Comparison of ENCODE assay signal across 12 mouse cellular contexts in the genomic region with DNA sequence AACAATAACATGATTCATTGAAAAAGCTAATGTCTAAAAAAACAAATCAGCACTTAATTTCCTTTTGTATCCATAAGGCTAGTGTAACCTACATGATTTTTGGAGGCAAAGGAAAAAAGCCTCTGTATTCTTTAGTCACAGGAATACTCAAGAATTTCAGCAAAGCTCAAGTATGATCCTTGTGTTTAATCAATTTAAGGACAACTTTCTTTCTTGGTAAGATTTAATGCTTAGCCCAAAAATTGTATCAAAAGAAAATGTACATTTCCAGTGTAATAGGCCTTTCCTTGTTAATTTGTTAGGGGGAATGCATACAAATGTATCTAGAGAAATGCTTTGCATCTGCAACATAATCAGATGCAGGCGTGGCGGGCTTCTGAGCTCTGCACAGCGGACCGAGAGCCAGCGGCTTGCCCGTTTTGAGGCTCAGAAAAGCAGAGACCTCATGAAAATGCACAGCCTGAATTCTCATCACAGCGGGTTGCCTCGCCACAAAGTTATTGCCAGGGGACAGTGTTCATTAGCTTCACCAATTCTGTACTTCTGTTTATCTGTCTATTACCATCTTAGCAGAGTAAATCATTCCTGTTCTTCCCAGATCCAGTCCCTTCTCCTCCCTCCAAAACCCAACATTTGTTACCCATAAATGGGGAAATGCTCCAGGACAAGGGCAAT.
DNase-seq lines count a peak whose midpoint lies in the region.
"Had no signal": no experiment of that assay in that cellular context is flagged by ENCODE, and none has a peak within 500 bp of the region (broad histone marks: within the 10 kb centered on the region; RNA-seq: fewer than 3 reads in every experiment).

No protein-coding gene starts in this region.

- no peaks in the 10 kb centered on the region for H3K36me3 ChIP-seq in midbrain, embryonic 10.5 days

- H3K27ac ChIP-seq in midbrain, embryonic 10.5 days (replicated peaks): peak overlapping the region; percentile 42; the same call in 1 of the 2 replicates

- DNase-seq in right cerebral cortex, postnatal 4 days: peak; percentile 28
- DNase-seq in right cerebral cortex, postnatal 14 days: no peak
- DNase-seq in forelimb bud, embryonic 11.5 days (ENCODE audit: low read depth, low spot score): peak; percentile 38
- peak; percentile 52 for DNase-seq in midbrain, embryonic 10.5 days (ENCODE audit: low spot score)
- peak; percentile 46 for DNase-seq in retina, postnatal 1 day
- DNase-seq in spleen, postnatal 14 days (ENCODE audit: low spot score in 2 of 2): no peak
- DNase-seq in gastrocnemius, postnatal 36 days: no peak
- no peak for DNase-seq in cerebellum, adult 18-20 months
- DNase-seq: adrenal gland, adult 8-10 months; gastrocnemius, postnatal 25 days; kidney, adult 2 months; lung, adult 2 months had no signal

- H3K27me3 ChIP-seq in midbrain, embryonic 10.5 days (ENCODE audit: low read depth, poor library complexity, severe bottlenecking): peaks cover 84% of the 10 kb centered on the region

- WGBS in midbrain, embryonic 10.5 days: 11% methylated on average over 8 of the region's 8 CpGs

- peaks cover 74% of the 10 kb centered on the region for H3K4me1 ChIP-seq in midbrain, embryonic 10.5 days

- H3K4me3 ChIP-seq in midbrain, embryonic 10.5 days: no peak overlapping the region

- H3K9me3 ChIP-seq in midbrain, embryonic 10.5 days (replicated peaks): no peaks in the 10 kb centered on the region

- intact Hi-C loops in gastrocnemius, postnatal 36 days (cut with DNase I): no loop called here

Comparison
In these comparisons a context has a peak if more than half of its experiments do, and no peak if none do; other contexts are left out.
1. DNase-seq: peak in right cerebral cortex, postnatal 4 days (single experiment), forelimb bud, embryonic 11.5 days (single experiment), midbrain, embryonic 10.5 days (single experiment) and retina, postnatal 1 day (single experiment); none in right cerebral cortex, postnatal 14 days (single experiment), spleen, postnatal 14 days (0 of 2), gastrocnemius, postnatal 36 days (0 of 2) and cerebellum, adult 18-20 months (0 of 2).